Mouse (Mus musculus): ENCODE measurements around the gene Fam69b. TPM values are rescaled to one million over a fixed set of nuclear protein-coding genes. Genes with fewer than 3 reads are reported as not detected.

Fam69b gene
- 0.64 TPM for polyA plus RNA-seq (2015; fragmentation: Illumina TruSeq; extraction: RNeasy Lipid Tissue Mini Kit (QIAGEN cat#74804); ENCODE audit: insufficient read depth, low replicate concordance)

DNA sequence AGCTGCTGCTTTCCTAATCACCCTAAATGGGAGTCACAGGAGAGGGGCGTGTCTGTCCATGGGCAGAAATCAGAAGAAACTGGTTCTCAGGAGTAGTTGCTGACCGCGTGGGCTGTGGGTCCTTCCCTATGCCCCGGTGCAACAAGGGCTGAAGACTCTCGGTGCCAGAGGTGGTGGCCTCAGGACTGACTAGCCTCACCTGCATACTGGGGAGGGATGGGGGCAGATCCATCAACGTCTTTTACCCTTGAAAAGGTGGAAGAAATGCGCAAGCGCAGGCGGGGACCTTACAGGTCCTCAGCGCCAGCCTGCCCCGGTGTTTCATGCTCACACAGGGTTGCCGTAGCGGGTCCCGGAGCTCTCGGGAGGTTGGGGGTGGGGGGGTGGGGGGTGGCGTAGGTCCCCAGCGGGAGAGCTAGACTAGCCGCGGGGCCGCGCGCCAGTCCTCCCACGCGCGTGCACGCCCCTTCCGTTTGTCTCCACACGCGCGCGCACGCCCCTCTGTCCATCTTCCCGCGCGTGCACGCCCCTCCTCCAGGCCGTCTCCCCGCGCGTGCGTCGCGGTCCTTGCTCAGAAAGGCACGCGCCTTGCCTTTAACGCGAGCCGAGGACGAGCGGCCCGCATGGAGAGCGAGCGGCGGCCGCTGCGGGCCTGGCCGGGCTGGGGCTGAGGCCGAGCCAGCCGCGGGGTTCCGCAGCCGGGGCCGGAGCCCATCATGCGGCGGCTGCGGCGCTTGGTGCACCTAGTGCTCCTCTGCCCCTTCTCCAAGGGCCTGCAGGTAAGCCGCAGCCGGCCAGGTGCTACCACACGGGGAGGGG, at the start of gene Fam69b:
TSS of gene Fam69b (plus strand) at position 537 of the 819 bp plus-strand sequence.

GRCm38 (mm10) chr2:26579714-26580113, 48.5 kb upstream of the Fam69b start, which contains the start of gene Egfl7:
Gene Egfl7, plus strand, starts transcription at chr2:26580014.

GRCm38 (mm10) chr2:26586294-26587043, 41.8 kb upstream of the Fam69b start, which contains the start of gene Gm20532:
Gene Gm20532, plus strand, starts transcription at chr2:26586639.

GRCm38 (mm10) chr2:26603720-26604671, 24.3 kb upstream of the Fam69b start, which contains the start of gene Agpat2:
Gene Agpat2, minus strand, starts transcription at chr2:26604417.

DNA sequence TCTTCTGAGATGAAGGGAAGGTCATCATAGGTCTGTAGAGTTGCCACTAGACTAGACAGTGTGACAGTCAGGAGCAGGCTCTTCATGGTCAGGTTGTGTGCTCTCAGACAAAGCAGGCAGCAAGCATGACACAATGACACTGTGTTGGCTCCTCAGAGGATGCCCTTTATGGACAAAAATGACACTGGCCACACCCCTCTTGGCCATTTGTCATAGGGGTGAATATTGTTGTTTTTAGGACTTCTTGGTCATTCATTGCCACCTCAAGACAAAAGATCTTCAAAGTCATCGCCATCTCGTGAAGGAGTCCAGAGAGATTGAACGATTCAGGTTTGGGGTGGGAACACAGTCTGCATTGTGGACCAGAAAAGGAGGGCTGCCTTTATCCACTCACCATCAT, 42.9 kb downstream of the Fam69b start, which contains the start of gene Lcn4:
TSS of gene Lcn4 (minus strand) at position 101 of the 400 bp plus-strand sequence.

Other genes with a start within 250 kb of the Fam69b start
- 54.0 TPM for gene Snapc4, start 247.8 kb upstream of the Fam69b start, polyA plus RNA-seq (2015; fragmentation: Illumina TruSeq; extraction: RNeasy Lipid Tissue Mini Kit (QIAGEN cat#74804); ENCODE audit: insufficient read depth, low replicate concordance)
- gene Entr1, start 239.1 kb upstream of the Fam69b start, polyA plus RNA-seq (2015; fragmentation: Illumina TruSeq; extraction: RNeasy Lipid Tissue Mini Kit (QIAGEN cat#74804); ENCODE audit: insufficient read depth, low replicate concordance) = 103 TPM
- 70.0 TPM for gene Pmpca, start 239.1 kb upstream of the Fam69b start, polyA plus RNA-seq (2015; fragmentation: Illumina TruSeq; extraction: RNeasy Lipid Tissue Mini Kit (QIAGEN cat#74804); ENCODE audit: insufficient read depth, low replicate concordance)
- 18.7 TPM for gene Inpp5e, start 219.3 kb upstream of the Fam69b start, polyA plus RNA-seq (2015; fragmentation: Illumina TruSeq; extraction: RNeasy Lipid Tissue Mini Kit (QIAGEN cat#74804); ENCODE audit: insufficient read depth, low replicate concordance)
- gene Sec16a, start 183.2 kb upstream of the Fam69b start, polyA plus RNA-seq (2015; fragmentation: Illumina TruSeq; extraction: RNeasy Lipid Tissue Mini Kit (QIAGEN cat#74804); ENCODE audit: insufficient read depth, low replicate concordance) = 67.4 TPM
- gene Notch1, start 111.8 kb upstream of the Fam69b start, polyA plus RNA-seq (2015; fragmentation: Illumina TruSeq; extraction: RNeasy Lipid Tissue Mini Kit (QIAGEN cat#74804); ENCODE audit: insufficient read depth, low replicate concordance) = 6.8 TPM
- 84.4 TPM for gene Egfl7, start 48.4 kb upstream of the Fam69b start, polyA plus RNA-seq (2015; fragmentation: Illumina TruSeq; extraction: RNeasy Lipid Tissue Mini Kit (QIAGEN cat#74804); ENCODE audit: insufficient read depth, low replicate concordance)
- gene Gm20532, start 41.8 kb upstream of the Fam69b start, polyA plus RNA-seq (2015; fragmentation: Illumina TruSeq; extraction: RNeasy Lipid Tissue Mini Kit (QIAGEN cat#74804); ENCODE audit: insufficient read depth, low replicate concordance) = not detected
- gene Agpat2, start 24.0 kb upstream of the Fam69b start, polyA plus RNA-seq (2015; fragmentation: Illumina TruSeq; extraction: RNeasy Lipid Tissue Mini Kit (QIAGEN cat#74804); ENCODE audit: insufficient read depth, low replicate concordance) = 8.3 TPM
- gene Lcn4, start 42.8 kb downstream of the Fam69b start, polyA plus RNA-seq (2015; fragmentation: Illumina TruSeq; extraction: RNeasy Lipid Tissue Mini Kit (QIAGEN cat#74804); ENCODE audit: insufficient read depth, low replicate concordance) = 7.0 TPM
- not detected for gene Abo, start 236.5 kb downstream of the Fam69b start, polyA plus RNA-seq (2015; fragmentation: Illumina TruSeq; extraction: RNeasy Lipid Tissue Mini Kit (QIAGEN cat#74804); ENCODE audit: insufficient read depth, low replicate concordance)